Mouse (Mus musculus): Measurements from ENCODE around the gene Pcf11. TPM values are rescaled to one million over a fixed set of nuclear protein-coding genes. Genes with fewer than 3 reads are reported as not detected.
A peak's percentile ranks its signal among the peaks of the same experiment; 100 is the strongest.

Pcf11 gene
- polyA plus RNA-seq, 1 experiment from 2014 or later, result 24.0 TPM

DNA sequence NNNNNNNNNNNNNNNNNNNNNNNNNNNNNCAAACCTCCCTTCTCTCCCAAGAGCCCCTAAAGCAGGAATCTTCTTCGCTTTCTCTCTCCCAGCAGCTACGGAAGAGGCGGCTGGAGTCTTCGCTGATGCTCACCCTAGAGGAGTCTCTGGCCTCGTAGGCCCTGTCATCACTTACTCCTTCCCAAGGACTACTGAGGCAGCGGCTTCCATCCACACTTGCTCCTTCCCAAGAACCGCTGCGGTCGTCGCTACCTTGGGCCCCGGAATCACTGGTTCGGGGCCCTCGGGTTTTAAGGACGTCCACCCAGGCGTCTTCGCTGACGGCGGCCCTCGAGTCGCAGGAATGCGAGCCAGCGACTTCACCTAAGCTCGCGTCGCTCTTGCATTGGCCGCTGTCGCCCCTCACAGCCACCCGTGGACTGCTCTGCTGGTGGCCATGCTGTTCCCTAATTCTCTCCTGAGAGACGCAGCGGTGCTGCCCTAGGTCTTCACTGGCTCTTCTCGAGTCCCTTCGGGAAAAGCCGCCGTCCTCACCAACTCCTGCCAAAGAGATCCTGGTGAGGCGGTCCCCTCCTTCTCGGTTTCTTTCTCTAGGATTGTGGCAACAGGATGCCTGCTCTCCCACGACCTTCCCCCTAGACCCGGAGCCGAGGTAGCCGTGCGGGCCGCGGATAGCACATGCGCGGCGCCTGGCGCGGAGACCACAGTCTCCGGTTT, 33.3 kb downstream of the Pcf11 start:
- peak; percentile 74 for ATAC-seq
- Histone ChIP-seq H3K9me3 (replicated peaks) (no peaks in the 10 kb centered on the region), H3K27ac (no peak overlapping the region), H3K4me1 (peaks cover 25% of the 10 kb centered on the region), H3K36me3 (ENCODE audit: poor library complexity, severe bottlenecking) (peaks cover 11% of the 10 kb centered on the region; the same call in 1 of the 2 replicates), H3K4me2 (peak overlapping the region; percentile 97), H3K9ac (peak overlapping the region; percentile 77), H3K4me3 (peak overlapping the region; percentile 91), H3K27me3 (0 out of 2 replicates have a peak, but pooled peaks cover 3% of the 10 kb centered on the region)
- WGBS, result under 1% methylated on average over 48 of the region's 49 CpGs

DNA sequence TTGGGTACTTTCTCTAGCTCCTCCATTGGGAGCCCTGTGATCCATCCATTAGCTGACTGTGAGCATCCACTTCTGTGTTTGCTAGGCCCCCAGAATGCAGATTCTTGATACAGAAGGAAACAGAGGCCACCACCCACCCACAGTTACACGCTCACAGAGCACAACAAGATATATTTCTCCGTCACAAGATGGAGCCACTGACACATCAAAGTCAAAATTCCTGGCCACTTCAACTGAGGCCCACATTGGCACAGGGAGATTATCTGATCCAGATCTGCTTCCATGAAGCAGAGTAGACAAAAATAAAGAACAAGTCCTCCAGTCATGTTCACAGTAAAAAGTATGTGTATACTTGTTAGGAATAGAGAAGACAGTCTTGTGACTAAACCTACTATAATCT, 39.6 kb downstream of the Pcf11 start:
- Histone ChIP-seq H3K27me3 (no peaks in the 10 kb centered on the region), H3K4me3 (no peak overlapping the region), H3K4me2 (no peak overlapping the region), H3K4me1 (no peaks in the 10 kb centered on the region), H3K36me3 (ENCODE audit: poor library complexity, severe bottlenecking) (no peaks in the 10 kb centered on the region), H3K9me3 (replicated peaks) (no peaks in the 10 kb centered on the region), H3K9ac (no peak overlapping the region), H3K27ac (no peak overlapping the region)
- no peak for ATAC-seq
- 49% methylated on average over 2 of the region's 2 CpGs for WGBS

GRCm38 (mm10) chr7:92624488-92624887, 45.2 kb downstream of the Pcf11 start:
- H3K9me3 ChIP-seq (replicated peaks), result no peaks in the 10 kb centered on the region
- no peaks in the 10 kb centered on the region for H3K4me1 ChIP-seq
- H3K4me2 ChIP-seq, result no peak overlapping the region
- no peaks in the 10 kb centered on the region for H3K27me3 ChIP-seq
- no peaks in the 10 kb centered on the region for H3K36me3 ChIP-seq (ENCODE audit: poor library complexity, severe bottlenecking)
- no peak overlapping the region for H3K9ac ChIP-seq
- no peak overlapping the region for H3K27ac ChIP-seq
- ATAC-seq, result no peak
- 50% methylated on average over 2 of the region's 2 CpGs for WGBS
- no peak overlapping the region for H3K4me3 ChIP-seq

GRCm38 (mm10) chr7:92610830-92611229, 58.9 kb downstream of the Pcf11 start:
- Histone ChIP-seq H3K27ac (no peak overlapping the region), H3K36me3 (ENCODE audit: poor library complexity, severe bottlenecking) (0 out of 2 replicates have a peak, but pooled peaks cover 7% of the 10 kb centered on the region), H3K9me3 (replicated peaks) (no peaks in the 10 kb centered on the region), H3K9ac (no peak overlapping the region), H3K4me3 (no peak overlapping the region), H3K4me1 (no peaks in the 10 kb centered on the region), H3K4me2 (no peak overlapping the region), H3K27me3 (no peaks in the 10 kb centered on the region)
- ATAC-seq, result no peak
- WGBS, result 41% methylated on average over 7 of the region's 7 CpGs

GRCm38 (mm10) chr7:92604961-92605360, 64.8 kb downstream of the Pcf11 start:
- Histone ChIP-seq H3K36me3 (ENCODE audit: poor library complexity, severe bottlenecking) (peaks cover 20% of the 10 kb centered on the region), H3K27ac (no peak overlapping the region), H3K9me3 (replicated peaks) (no peaks in the 10 kb centered on the region), H3K9ac (no peak overlapping the region), H3K4me1 (no peaks in the 10 kb centered on the region), H3K4me2 (no peak overlapping the region), H3K4me3 (no peak overlapping the region), H3K27me3 (no peaks in the 10 kb centered on the region)
- WGBS, result 92% methylated on average over 7 of the region's 7 CpGs
- no peak for ATAC-seq

Other genes with a start within 250 kb of the Pcf11 start
- 73.3 and 76.1 TPM in 2 replicates for gene Ccdc90b, start 108.8 kb downstream of the Pcf11 start, polyA plus RNA-seq (2015; fragmentation: Nextera tagmentation; extraction: Ambion mirVana)
- 10.9 and 15.6 TPM in 2 replicates for gene Ankrd42, start 32.8 kb downstream of the Pcf11 start, polyA plus RNA-seq (2015; fragmentation: Nextera tagmentation; extraction: Ambion mirVana)
- gene Rab30, start 71.7 kb upstream of the Pcf11 start, polyA plus RNA-seq (2015; fragmentation: Nextera tagmentation; extraction: Ambion mirVana), result 19.8 and 21.4 TPM in 2 replicates
- 12.1 and 13.5 TPM in 2 replicates for gene Ddias, start 204.3 kb upstream of the Pcf11 start, polyA plus RNA-seq (2015; fragmentation: Nextera tagmentation; extraction: Ambion mirVana)
- gene Prcp, start 204.5 kb upstream of the Pcf11 start, polyA plus RNA-seq (2015; fragmentation: Nextera tagmentation; extraction: Ambion mirVana), result 14.6 and 15.6 TPM in 2 replicates

All from forebrain, embryonic 13.5 days (tissue).